Mouse (Mus musculus) CH12.LX (cell line): ENCODE data around the gene Gas2l3. TPM values are rescaled to one million over a fixed set of nuclear protein-coding genes. Genes with fewer than 3 reads are reported as not detected.

ENCODE experiments used
- DNase-seq: peaks from one replicate; pipeline ENCODE4 v3.0.0-alpha.2; 2013; ENCODE audit errors: extremely low read depth
- H3K27ac ChIP-seq: 2 replicates; pipeline ENCODE4 v1.5.1; 2012; ENCODE audit warnings: low read depth, mild to moderate bottlenecking, control low read depth, moderate library complexity; ENCODE audit not compliant: insufficient read depth
- H3K27me3 ChIP-seq: replicated peaks from 2 replicates; pipeline ENCODE3; 2012; ENCODE audit warnings: inconsistent platforms
- H3K36me3 ChIP-seq, 2 experiments: replicated peaks in 1 of 2; 2 replicates each; pipeline versions ENCODE3 to v1.6.1; 2012; ENCODE audit warnings: inconsistent platforms in 1 of 2, low read length in 1 of 2, mild to moderate bottlenecking in 1 of 2, mixed read lengths in 1 of 2, moderate library complexity in 1 of 2; ENCODE audit not compliant: control insufficient read depth in 1 of 2, insufficient read depth in 1 of 2
- H3K4me1 ChIP-seq, 2 experiments: 2 replicates each; pipeline ENCODE4 v1.6.1; 2012; ENCODE audit warnings: inconsistent platforms in 1 of 2, moderate library complexity in 1 of 2; ENCODE audit not compliant: insufficient read depth in 2 of 2, control insufficient read depth in 1 of 2
- H3K4me2 ChIP-seq: 2 replicates; pipeline ENCODE4 v1.6.1; 2012; ENCODE audit warnings: low read depth, mild to moderate bottlenecking, control low read depth; ENCODE audit not compliant: poor library complexity, insufficient read depth, severe bottlenecking
- H3K4me3 ChIP-seq, 3 experiments: fragments of 150-350 bp in 1 of 3; sonication (generic) in 1 of 3; replicated peaks in 1 of 3; 2 replicates each; pipeline versions ENCODE3 to v1.5.1; 2011 to 2012; ENCODE audit warnings: low read depth in 2 of 3, low read length in 2 of 3, mild to moderate bottlenecking in 2 of 3, moderate library complexity in 2 of 3, control low read depth in 1 of 3, improper control_type of control experiment in 1 of 3, inconsistent platforms in 1 of 3, mixed read lengths in 1 of 3; ENCODE audit not compliant: poor library complexity in 1 of 3
- H3K79me2 ChIP-seq: replicated peaks from 2 replicates; pipeline ENCODE4 v1.6.1; 2012; ENCODE audit warnings: mild to moderate bottlenecking, moderate library complexity; ENCODE audit not compliant: control insufficient read depth, poor library complexity, insufficient read depth, severe bottlenecking; ENCODE audit errors: extremely low read depth
- H3K9ac ChIP-seq: 2 replicates; pipeline ENCODE4 v1.6.1; 2012; ENCODE audit warnings: low read depth, mild to moderate bottlenecking, control low read depth, moderate library complexity; ENCODE audit not compliant: insufficient read depth
- H3K9me3 ChIP-seq: replicated peaks from 2 replicates; pipeline ENCODE3; 2012; ENCODE audit warnings: low read length, inconsistent platforms, mixed read lengths
- BHLHE40 ChIP-seq: IDR thresholded peaks from 2 replicates; pipeline ENCODE4 v1.6.1; 2011; ENCODE audit warnings: mild to moderate bottlenecking, low read depth, low read length, improper control_type of control experiment
- CTCF ChIP-seq, 2 experiments: IDR thresholded peaks in 1 of 2; conservative IDR thresholded peaks in 1 of 2; 2 replicates each; pipeline ENCODE4 v1.5.1; 2011 to 2012; ENCODE audit warnings: low read depth in 2 of 2, low read length in 2 of 2, improper control_type of control experiment in 1 of 2, inconsistent platforms in 1 of 2, mild to moderate bottlenecking in 1 of 2, moderate library complexity in 1 of 2
- ELF1 ChIP-seq: IDR thresholded peaks from 2 replicates; pipeline ENCODE4 v1.6.1; 2014; ENCODE audit warnings: low read depth, mild to moderate bottlenecking, inconsistent platforms, low read length, improper control_type of control experiment
- EP300 ChIP-seq: IDR thresholded peaks from 2 replicates; pipeline ENCODE4 v1.6.1; 2011; ENCODE audit warnings: low read length, improper control_type of control experiment
- ETS1 ChIP-seq: conservative IDR thresholded peaks from 2 replicates; pipeline ENCODE4 v1.6.1; 2012; ENCODE audit warnings: low read depth, mild to moderate bottlenecking, inconsistent platforms, low read length, improper control_type of control experiment, moderate library complexity
- JUN ChIP-seq: IDR thresholded peaks from 2 replicates; pipeline ENCODE4 v1.6.1; 2011; ENCODE audit warnings: low read depth, mild to moderate bottlenecking, low read length, improper control_type of control experiment, moderate library complexity; ENCODE audit not compliant: insufficient read depth
- JUND ChIP-seq: conservative IDR thresholded peaks from 2 replicates; pipeline ENCODE4 v1.6.1; 2011; ENCODE audit warnings: low read depth, low read length, improper control_type of control experiment
- KAT2A ChIP-seq: IDR thresholded peaks from 2 replicates; pipeline ENCODE4 v1.6.1; 2012; ENCODE audit warnings: low read length, improper control_type of control experiment, inconsistent platforms; ENCODE audit not compliant: insufficient replicate concordance
- MAFK ChIP-seq: IDR thresholded peaks from 2 replicates; pipeline ENCODE4 v1.6.1; 2011; ENCODE audit warnings: low read length, improper control_type of control experiment; ENCODE audit not compliant: insufficient replicate concordance
- MAX ChIP-seq: IDR thresholded peaks from 2 replicates; pipeline ENCODE4 v1.6.1; 2011; ENCODE audit warnings: low read length, improper control_type of control experiment
- MAZ ChIP-seq: IDR thresholded peaks from 2 replicates; pipeline ENCODE4 v1.6.1; 2012; ENCODE audit warnings: low read depth, mild to moderate bottlenecking, inconsistent platforms, low read length, improper control_type of control experiment, moderate library complexity
- MYC ChIP-seq: IDR thresholded peaks from 2 replicates; pipeline ENCODE4 v1.6.1; 2011; ENCODE audit warnings: low read depth, mild to moderate bottlenecking, improper control_type of control experiment, low read length
- NELFE ChIP-seq: IDR thresholded peaks from 2 replicates; pipeline ENCODE4 v1.6.1; 2011; ENCODE audit warnings: low read depth, low read length, improper control_type of control experiment
- NRF1 ChIP-seq: IDR thresholded peaks from 2 replicates; pipeline ENCODE4 v1.6.1; 2014; ENCODE audit warnings: low read depth, mild to moderate bottlenecking, inconsistent platforms, low read length, improper control_type of control experiment, moderate library complexity
- POLR2A ChIP-seq: IDR thresholded peaks from 2 replicates; pipeline ENCODE4 v1.6.1; 2011; ENCODE audit warnings: low read depth, mild to moderate bottlenecking, improper control_type of control experiment, low read length
- SMC3 ChIP-seq: IDR thresholded peaks from 2 replicates; pipeline ENCODE4 v1.6.1; 2011; ENCODE audit warnings: low read depth, low read length, improper control_type of control experiment
- TCF12 ChIP-seq: IDR thresholded peaks from 2 replicates; pipeline ENCODE4 v1.6.1; 2014; ENCODE audit warnings: low read depth, mild to moderate bottlenecking, inconsistent platforms, low read length, improper control_type of control experiment
- UBTF ChIP-seq: IDR thresholded peaks from 2 replicates; pipeline ENCODE4 v1.6.1; 2012; ENCODE audit warnings: low read depth, mild to moderate bottlenecking, inconsistent platforms, low read length, improper control_type of control experiment, moderate library complexity
- USF1 ChIP-seq: IDR thresholded peaks from 2 replicates; pipeline ENCODE4 v1.6.1; 2014; ENCODE audit warnings: low read depth, mild to moderate bottlenecking, inconsistent platforms, low read length, improper control_type of control experiment
- USF2 ChIP-seq: conservative IDR thresholded peaks from 2 replicates; pipeline ENCODE4 v1.6.1; 2011; ENCODE audit warnings: low read depth, low read length, improper control_type of control experiment
- ZC3H11A ChIP-seq: IDR thresholded peaks from 2 replicates; pipeline ENCODE4 v1.6.1; 2012; ENCODE audit warnings: low read depth, mild to moderate bottlenecking, inconsistent platforms, low read length, improper control_type of control experiment
- ZKSCAN1 ChIP-seq: IDR thresholded peaks from 2 replicates; pipeline ENCODE4 v1.6.1; 2012; ENCODE audit warnings: low read depth, inconsistent platforms, low read length, improper control_type of control experiment, borderline replicate concordance
- dilution Hi-C: fragments of 300-500 bp; cut with MboI; formaldehyde crosslinking; loops from 2 replicates; pipeline ENCODE4 v1.14.3; 2020; ENCODE audit warnings: low sequenced_read_pairs; ENCODE audit not compliant: extremely low pct_unique_long_range_greater_than_20kb, extremely low pct_ligation_motif_present
- in situ Hi-C: fragments of 300-500 bp; cut with MboI; formaldehyde crosslinking; loops from 3 replicates; pipeline ENCODE4 v1.14.3; 2019; ENCODE audit warnings: low sequenced_read_pairs, low pct_ligation_motif_present, low pct_unique_long_range_greater_than_20kb, mixed read lengths
- polyA plus RNA-seq: library from polyadenylated mRNA; unstranded; fragments of >175 nt; gene quantifications from 2 replicates; pipeline ENCODE4 v1.2.1, GENCODE M21; 2012; ENCODE audit warnings: low read depth; ENCODE audit not compliant: insufficient read length
- total RNA-seq, 2 experiments: library from RNA; depleted of rRNA; stranded (reverse); fragments of 300-350 nt in 1 of 2; fragments of >200 nt in 1 of 2; gene quantifications; 2 replicates each; pipeline ENCODE4 v1.2.3; 2012 to 2014

Gas2l3 gene
- total and polyA plus RNA-seq, 3 experiments, result 7.3 to 12.2 (median 9.4) TPM

GRCm38 (mm10) chr10:89435920-89436319, 7.8 kb downstream of the Gas2l3 start:
- Histone ChIP-seq H3K4me3 (no peak overlapping the region), H3K4me2 (no peak overlapping the region), H3K27ac (no peak overlapping the region), H3K27me3 (no peaks in the 10 kb centered on the region), H3K9me3 (no peaks in the 10 kb centered on the region), H3K36me3 (peaks cover 13 to 83% of the 10 kb centered on the region in 2 experiments), H3K4me1 (peaks cover 0 to 5% of the 10 kb centered on the region in 2 experiments; a peak in 1 of 4 replicates), H3K79me2 (no peaks in the 10 kb centered on the region; the same call in 1 of the 2 replicates), H3K9ac (no peak overlapping the region)
- dilution Hi-C loops, result no loop called here
- in situ Hi-C loops, result no loop called here
- no peak for DNase-seq
- TF ChIP-seq ELF1 (no peak), JUND (no peak), KAT2A (no peak), USF2 (no peak), BHLHE40 (no peak), MAX (no peak), TCF12 (no peak), MAFK (no peak), ZC3H11A (no peak), ETS1 (no peak)

- no peaks in the 10 kb centered on the region for H3K9me3 ChIP-seq
- in situ Hi-C loops, result no loop called here
Observed at GRCm38 (mm10) chr10:89435413-89435812, 8.4 kb downstream of the Gas2l3 start.

More at GRCm38 (mm10) chr10:89435413-89435812, 8.4 kb downstream of the Gas2l3 start:
- Histone ChIP-seq H3K79me2 (no peaks in the 10 kb centered on the region), H3K9ac (no peak overlapping the region), H3K4me3 (no peak overlapping the region), H3K4me1 (peaks cover 0 to 4% of the 10 kb centered on the region in 2 experiments; a peak in 1 of 4 replicates), H3K27me3 (no peaks in the 10 kb centered on the region), H3K36me3 (peaks cover 16 to 84% of the 10 kb centered on the region in 2 experiments), H3K27ac (no peak overlapping the region), H3K4me2 (no peak overlapping the region)
- no peak for DNase-seq
- dilution Hi-C loops, result no loop called here
- TF ChIP-seq MAX (no peak), KAT2A (no peak), ZKSCAN1 (no peak), EP300 (no peak), NELFE (no peak), UBTF (no peak), SMC3 (no peak), MYC (no peak), MAZ (no peak), BHLHE40 (no peak), NRF1 (no peak), CTCF (conservative IDR thresholded peaks at IDR 0.05 in 1 of 2, IDR thresholded peaks at IDR 0.05 in 1 of 2; ENCODE audit: low read depth in 2 of 2, low read length in 2 of 2) (no peak), POLR2A (no peak), JUN (no peak), USF1 (no peak)
